Mouse (Mus musculus) skeletal muscle tissue, adult 2 months (tissue): ENCODE measurements around the gene Prdm9.
"Not testable (repeated sequence)": the region's sequence is repeated elsewhere in the genome, so short reads cannot be mapped to it uniquely, and the experiment has no call there.

ENCODE experiments used
- DNase-seq: peaks from one replicate; pipeline ENCODE4 v3.0.0-alpha.2; 2012; ENCODE audit warnings: low read depth, low spot score

The Prdm9 gene

DNA sequence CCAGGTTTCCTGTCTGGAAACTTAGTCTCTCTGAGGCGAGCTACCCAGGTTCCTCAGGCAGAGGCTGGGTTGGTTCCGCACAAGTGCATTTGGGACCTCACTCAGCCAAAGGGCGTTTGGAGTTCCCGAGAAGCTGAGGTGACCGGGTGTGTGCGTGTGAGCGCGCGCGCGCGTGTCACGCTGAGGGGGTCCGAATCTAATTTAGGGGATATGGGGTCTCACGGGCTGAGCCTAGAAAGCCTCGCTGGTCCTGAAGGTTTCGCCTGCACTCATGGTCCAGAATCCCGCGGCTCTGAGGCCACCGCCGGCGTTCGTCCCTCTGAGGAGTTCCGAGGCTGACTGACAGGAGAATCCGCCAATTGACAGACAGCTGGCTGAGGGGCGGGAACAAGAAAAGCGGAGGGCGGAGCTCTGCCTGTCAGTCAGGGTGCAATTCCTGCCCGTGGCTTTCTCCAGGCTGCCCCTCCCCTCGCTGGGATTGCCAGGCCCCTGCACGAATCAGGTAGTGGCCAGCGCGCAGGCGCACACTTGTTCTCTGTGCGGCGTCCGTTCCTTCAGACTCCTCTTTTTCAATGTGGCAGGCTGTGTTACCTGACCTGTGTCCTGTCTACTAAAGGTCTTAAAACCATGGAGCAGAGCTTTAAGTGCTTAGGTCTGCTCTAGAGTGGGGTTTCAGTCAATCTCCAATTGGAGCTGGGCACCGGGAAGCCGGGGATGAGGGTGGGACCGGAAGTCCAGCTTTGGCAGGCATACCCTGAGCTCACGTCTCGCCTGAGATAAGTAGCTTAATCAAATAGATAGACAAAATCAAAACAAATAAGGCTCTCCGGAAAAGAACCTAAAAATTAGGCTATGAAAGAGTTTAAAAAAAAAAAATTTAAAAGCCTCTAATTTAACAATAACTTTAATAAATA is at the start of gene Prdm9:
TSS of gene Prdm9 (minus strand) at position 341 of the 914 bp plus-strand sequence.
- peak; percentile 98 for DNase-seq

DNA sequence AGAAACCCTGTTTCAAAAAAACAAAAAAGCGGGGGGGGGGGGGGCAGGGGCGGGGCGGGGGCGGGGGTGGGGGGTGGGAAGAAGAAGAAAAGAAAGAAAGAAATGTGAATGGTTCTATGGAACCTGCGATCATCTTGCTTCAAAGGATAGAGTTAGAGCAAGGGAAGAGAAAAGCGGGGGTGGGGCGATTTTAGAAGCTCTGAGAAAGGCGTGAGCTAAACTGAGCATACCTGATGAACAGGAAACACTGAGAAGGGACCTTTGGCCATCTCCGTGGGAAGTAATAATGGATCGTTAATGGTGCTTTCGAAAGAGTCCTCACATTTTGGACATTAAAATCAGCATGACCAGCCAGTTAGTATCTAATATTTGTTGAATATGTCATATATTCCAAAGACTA is 35.3 kb upstream of the Prdm9 start:
- DNase-seq: no peak

- DNase-seq: no peak
Observed at GRCm38 (mm10) chr17:15591216-15591881, 27.2 kb upstream of the Prdm9 start.

DNA sequence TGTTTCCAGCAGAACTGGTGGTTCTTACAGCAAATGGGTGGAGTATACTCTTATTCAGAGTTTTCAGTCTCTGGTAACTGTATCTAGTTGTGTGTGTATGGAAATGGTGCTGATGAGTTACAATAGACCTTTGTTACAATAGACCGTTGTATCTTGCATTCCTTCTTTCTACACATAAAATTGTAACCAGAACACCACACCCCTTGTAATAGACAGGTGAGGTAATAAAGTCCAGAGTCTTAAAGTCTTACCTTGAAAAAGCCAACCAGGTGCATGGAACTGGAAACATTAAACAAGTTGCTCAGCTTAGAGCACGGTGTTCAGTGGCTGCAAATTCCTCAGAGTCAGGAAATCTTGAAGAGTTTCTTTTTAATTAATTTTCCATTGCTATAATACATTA is 24.0 kb upstream of the Prdm9 start:
- no peak for DNase-seq

DNA sequence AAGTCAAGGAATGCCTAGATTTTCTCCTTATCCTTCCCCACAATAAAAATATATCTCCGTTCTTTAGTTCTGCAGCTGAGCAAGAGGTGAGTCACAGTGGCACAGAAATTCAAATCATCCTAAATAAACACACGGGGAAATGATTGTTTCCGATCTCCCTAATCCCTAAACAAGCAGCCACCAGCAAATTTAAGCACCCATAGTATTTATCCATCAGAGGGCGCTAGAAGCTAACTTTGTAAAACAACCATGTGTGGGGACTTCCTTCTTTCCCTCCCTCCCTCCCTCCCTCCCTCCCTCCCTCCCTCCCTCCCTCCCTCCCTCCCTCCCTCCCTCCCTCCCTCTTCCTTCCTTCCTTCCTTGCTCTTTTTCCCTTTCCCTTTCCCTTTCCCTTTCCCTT is 21.5 kb upstream of the Prdm9 start:
- DNase-seq: no peak

GRCm38 (mm10) chr17:15583071-15583470 is 18.9 kb upstream of the Prdm9 start:
- DNase-seq: no peak

DNA sequence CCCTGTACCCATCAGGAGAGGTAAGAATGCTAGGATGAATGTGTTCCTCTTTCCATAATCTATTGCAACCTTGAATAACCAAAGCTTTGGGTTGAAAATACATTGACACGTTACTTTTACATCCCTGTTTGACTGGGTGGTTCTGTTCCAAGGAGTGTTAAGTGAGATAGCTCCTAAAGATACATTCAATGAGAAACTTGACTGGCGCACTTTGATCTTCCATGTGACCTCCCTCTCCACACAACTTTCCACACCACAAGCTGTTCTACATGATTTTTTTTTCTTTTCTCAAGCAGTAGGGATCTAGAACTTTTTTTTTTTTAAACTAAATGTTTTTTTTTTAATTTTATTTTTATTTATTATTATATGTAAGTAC is 15.9 kb upstream of the Prdm9 start:
- no peak for DNase-seq

GRCm38 (mm10) chr17:15579410-15580071 is 15.4 kb upstream of the Prdm9 start:
- no peak for DNase-seq

DNA sequence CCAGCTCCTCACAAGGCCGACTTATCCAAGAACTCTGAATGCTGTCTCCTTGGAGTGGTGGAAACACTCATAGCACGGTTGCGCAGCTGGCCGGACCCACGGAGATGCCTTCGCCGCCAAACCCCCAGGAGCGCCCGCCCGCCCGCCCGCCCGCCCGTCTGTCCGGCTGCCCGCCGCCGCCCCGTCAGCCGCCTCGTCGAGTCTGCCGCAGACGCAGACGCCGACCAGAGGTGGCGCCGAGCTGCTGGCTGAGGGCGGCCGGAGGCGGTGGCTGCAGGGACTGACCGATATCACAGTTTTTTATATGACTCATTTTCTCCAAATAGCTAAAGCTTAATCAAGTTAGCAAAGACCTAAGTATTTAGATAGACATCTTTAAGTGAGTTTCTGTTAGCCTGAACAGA is 13.1 kb upstream of the Prdm9 start:
- DNase-seq: no peak

DNA sequence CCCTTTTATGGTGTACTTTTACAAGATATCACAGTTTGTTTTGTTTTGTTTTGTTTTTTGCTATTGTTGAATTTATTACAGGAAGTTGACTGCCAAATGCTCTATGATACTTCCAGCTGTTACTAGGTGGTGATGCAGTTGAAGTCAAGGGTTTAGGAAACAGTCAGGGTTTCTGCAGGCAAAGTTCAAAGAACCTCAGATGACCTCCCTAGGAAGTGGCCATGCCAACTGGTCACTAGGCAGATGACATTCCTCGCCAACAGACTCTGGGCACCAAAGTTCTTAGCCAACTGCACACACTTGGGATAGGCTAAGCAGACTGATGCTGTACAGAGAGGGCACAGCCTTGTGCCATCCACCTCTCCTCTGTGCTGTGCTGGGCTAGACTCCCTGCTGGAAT is 10.9 kb upstream of the Prdm9 start:
- no peak for DNase-seq

DNA sequence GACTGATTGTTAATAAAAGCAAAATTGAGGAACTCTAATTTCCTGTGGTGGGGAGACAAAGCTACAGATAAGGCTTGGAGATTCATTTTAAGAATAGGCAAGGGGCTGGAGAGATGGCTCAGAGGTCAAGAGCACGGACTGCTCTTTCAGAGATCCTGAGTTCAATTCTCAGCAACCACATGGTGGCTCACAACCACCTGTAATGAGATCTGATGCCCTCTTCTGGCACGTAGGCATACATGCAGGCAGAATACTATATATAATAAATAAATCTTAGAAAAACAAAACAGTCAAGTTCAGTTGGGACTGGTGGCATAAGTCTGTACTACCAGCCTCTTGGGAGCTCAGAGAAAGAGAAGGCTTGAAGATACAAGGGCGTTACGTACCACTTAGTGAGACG is 2.8 kb upstream of the Prdm9 start:
- no peak for DNase-seq

GRCm38 (mm10) chr17:15564928-15565300 is 760 bp upstream of the Prdm9 start:
- no peak for DNase-seq

- DNase-seq: no peak
Observed at GRCm38 (mm10) chr17:15559946-15560345, 4.2 kb downstream of the Prdm9 start.

DNA sequence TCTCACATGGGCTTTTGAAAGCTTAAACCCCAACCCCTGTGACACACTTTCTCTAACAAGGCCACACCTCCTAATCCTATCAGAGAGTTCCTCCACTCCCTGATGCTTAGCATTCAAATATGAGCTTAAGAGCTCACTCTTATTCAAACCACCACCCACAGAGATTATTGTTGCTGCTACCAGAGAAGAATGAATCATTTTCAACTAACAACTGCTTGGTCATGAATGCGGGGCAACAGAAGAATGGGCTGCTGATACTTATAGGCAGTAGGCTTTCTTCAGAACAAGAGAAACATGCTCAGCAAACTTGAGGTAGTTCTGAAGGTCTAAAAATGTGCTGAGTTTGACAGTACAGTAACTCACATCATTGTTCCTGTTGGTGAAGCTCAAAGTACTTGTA is 14.4 kb downstream of the Prdm9 start:
- DNase-seq: no peak

GRCm38 (mm10) chr17:15546440-15546839 is 17.7 kb downstream of the Prdm9 start:
- no peak for DNase-seq

DNA sequence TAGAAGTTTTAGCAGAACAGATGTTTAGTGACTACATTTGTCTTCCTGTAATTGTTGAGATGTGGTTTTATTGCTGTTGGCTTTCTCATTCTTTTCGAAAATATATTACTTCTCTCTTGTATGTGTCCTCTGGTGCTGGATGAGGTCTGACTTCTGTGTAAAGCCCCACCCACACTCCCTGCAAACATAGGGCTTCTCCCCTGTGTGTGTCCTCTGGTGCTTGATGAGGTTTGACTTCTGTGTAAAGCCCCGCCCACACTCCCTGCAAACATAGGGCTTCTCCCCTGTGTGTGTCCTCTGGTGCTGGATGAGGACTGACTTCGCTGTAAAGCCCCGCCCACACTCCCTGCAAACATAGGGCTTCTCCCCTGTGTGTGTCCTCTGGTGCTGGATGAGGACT is 20.3 kb downstream of the Prdm9 start:
- DNase-seq: not testable (repeated sequence)

DNA sequence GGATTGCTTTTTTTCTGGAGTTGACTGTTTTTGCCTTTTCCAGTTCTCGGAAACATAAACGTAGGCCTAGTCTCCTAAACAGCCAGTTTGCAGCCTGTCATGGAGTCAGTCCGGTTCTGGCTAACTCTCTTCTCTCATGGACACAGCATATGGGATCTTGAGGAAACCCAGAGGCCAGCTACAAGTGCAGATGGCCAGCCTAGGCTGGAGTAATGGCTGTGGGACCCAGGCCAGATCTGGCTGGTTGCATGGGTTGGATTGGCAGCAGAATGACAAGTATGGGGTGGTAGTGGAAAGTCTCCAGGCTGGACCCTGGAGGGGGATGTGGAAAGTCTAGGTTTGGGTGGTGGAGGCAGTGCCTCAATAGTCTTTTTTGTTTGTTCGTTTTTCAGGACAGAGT is 23.8 kb downstream of the Prdm9 start:
- no peak for DNase-seq

- DNase-seq: no peak
Observed at GRCm38 (mm10) chr17:15536457-15536904, 27.7 kb downstream of the Prdm9 start.

DNA sequence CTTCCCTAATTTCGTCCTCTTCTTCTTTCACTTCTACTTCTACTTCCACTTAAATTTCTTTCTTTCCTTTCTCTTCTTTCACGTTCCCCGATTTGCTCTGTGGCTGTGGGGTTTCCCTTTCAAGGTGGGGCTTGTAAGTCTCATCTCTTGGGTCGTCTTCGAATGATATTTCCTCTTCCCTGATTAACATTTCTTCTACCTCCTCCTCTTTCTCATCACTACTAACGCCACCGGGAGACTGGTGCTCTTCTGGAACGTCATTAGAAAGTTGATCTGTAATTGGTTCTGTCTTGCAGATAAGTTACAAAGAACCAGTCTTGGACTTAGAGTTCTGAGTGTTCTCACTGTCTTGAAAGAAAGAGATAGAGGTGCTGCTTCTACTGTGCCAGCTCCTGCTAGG is 28.2 kb downstream of the Prdm9 start:
- no peak for DNase-seq

GRCm38 (mm10) chr17:15535162-15535800 is 28.9 kb downstream of the Prdm9 start:
- DNase-seq: no peak

DNA sequence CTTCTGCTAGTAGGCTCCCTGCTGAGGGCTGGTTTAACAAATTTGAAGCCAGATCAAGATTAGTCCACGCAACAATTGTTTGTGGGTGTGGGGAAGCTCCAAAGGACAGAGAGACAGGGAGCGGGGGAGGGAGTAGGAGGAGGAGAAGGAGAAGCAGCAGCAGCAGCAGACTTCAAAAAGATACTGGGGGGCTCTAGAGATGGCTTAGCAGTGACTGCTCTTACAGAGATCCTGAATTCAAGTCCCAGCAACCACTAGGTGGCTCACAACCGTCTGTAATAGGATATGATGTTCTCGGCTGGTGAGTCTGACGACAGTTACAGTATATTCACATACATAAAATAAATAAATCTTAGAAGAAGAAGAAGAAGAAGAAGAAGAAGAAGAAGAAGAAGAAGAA is 34.0 kb downstream of the Prdm9 start:
- DNase-seq: no peak

GRCm38 (mm10) chr17:15528887-15529286 is 35.3 kb downstream of the Prdm9 start:
- DNase-seq: no peak
